Mouse (Mus musculus): ENCODE measurements around the gene Tbrg1.

Gene Tbrg1

GRCm38 (mm10) chr9:37656931-37657481 lies at the start of gene Tbrg1:
TSS of gene Tbrg1 (minus strand) at chr9:37657312.
- DNase-seq (ENCODE audit: low read depth, low spot score): peak; percentile 92

DNA sequence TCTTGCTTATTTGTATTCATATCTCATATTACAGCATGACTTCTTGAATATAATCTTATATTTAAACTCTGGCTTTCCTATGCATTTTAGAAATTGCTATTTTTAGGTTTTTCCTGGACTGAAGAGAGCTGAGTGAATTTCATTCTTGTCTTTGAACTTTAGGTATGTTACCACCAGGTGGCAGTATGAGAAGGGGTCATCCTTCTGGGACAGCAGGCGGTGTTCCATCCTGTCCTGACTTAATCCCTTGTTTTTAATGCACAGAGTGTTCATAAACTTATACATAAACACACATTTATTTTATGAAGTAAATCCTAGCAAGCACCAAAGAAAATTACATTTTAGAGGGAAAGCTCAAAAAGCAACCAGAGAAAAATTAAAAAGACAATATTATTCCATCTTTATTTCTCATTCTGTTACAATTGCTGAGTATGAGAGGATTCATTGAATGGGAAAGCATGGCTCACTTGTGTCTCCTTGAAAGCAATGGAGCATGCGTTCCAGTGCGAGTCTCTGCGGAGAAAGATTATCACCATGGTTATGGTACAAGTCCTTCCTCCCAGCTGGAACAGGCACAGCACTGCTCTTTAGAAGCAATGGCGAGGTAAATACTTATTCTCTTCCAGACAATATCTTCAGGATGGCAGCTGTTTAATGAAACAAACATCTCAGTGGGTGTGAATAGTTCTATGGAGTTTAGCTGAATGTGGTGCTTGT lies 33.0 kb upstream of the Tbrg1 start:
- DNase-seq (ENCODE audit: low read depth, low spot score): peak; percentile 51

- no peak for DNase-seq (ENCODE audit: low read depth, low spot score)
Observed at GRCm38 (mm10) chr9:37687941-37688303, 30.8 kb upstream of the Tbrg1 start.

GRCm38 (mm10) chr9:37687288-37687940 lies 30.3 kb upstream of the Tbrg1 start:
- no peak for DNase-seq (ENCODE audit: low read depth, low spot score)

GRCm38 (mm10) chr9:37681123-37681522 lies 24.0 kb upstream of the Tbrg1 start:
- DNase-seq (ENCODE audit: low read depth, low spot score): no peak

DNA sequence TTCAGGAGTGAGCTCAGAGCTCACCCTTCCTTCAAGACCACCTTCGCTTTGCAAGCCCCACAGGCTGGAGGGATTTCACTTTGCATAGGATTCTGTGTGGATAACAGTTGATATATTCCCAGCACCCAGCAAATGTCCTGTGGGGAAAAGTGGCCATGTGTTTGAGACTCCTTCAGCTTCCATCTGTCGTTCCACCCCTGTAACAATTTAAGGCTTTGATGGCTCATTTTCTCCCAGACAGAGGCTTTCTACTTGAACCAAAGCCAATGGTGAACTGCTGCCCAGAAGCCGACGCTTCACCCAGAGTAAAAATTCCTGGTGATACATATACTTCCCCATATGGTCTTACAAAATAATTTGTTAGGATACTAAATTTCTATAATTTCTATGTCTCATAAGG lies 18.2 kb upstream of the Tbrg1 start:
- no peak for DNase-seq (ENCODE audit: low read depth, low spot score)

- DNase-seq (ENCODE audit: low read depth, low spot score): no peak
Observed at GRCm38 (mm10) chr9:37670261-37670660, 13.1 kb upstream of the Tbrg1 start.

- DNase-seq (ENCODE audit: low read depth, low spot score): no peak
Observed at GRCm38 (mm10) chr9:37669678-37670077, 12.6 kb upstream of the Tbrg1 start.

- DNase-seq (ENCODE audit: low read depth, low spot score): no peak
Observed at GRCm38 (mm10) chr9:37669115-37669514, 12.0 kb upstream of the Tbrg1 start, which contains the start of gene Panx3. TSS of gene Panx3 (minus strand) at chr9:37669235.

DNA sequence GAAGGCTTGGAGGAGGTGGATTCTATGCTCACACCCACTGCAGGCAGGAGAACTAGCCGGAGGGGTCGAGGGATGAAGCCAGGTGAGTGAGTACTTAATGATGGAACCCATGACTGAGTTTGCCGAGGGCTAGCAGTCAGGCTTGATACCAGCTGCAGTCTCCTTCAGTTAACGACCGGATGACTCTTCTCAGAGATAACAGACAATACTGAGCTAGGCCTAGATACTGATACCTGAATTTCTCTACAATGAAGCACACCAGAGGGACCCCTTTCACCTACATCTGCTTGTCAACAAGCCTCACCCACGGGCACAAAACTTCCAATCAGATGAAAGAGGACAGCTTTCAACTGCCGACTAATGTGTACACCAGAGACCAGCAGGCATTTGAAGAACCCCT lies 8.9 kb upstream of the Tbrg1 start:
- DNase-seq (ENCODE audit: low read depth, low spot score): no peak

DNA sequence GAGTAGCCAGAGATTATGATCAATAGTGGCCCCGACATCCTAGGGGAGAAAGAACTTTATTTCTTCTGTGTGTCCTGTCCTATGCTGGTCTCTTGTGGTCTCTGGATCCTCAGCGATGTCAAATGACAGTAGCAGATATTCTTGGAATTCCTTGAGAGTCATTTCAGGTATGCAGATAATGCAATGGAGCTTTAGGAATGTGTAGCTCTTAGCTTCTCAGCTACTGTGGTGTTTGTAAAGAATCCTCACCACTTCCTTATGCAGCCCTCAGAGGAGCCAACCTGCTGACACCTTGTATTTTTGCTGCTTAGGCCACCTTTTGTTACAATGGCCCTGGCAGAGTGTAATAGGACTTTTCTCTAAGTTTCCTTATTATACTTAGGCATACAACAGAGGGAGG lies 7.5 kb upstream of the Tbrg1 start:
- DNase-seq (ENCODE audit: low read depth, low spot score): peak; percentile 2

- no peak for DNase-seq (ENCODE audit: low read depth, low spot score)
Observed at GRCm38 (mm10) chr9:37663210-37663609, 6.1 kb upstream of the Tbrg1 start.

DNA sequence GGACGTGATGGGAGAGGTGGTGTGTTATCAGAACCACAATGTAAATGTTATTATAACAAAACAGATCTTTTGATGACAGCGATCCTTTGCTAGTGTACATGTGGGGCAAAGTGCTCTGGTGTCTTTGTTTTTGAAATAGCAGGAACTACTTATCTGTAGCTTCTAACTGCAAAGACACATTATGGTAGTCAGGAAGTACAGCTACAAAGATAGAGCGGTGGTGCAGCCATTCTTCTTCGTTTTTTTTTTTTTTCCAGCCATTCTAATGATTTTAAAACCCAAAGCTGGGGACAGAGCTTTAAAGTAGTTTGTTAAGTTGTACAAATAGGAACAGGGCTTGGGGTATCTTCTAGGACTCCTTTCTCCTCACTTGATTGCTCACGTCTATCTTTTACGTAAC lies 2.3 kb upstream of the Tbrg1 start:
- DNase-seq (ENCODE audit: low read depth, low spot score): no peak

DNA sequence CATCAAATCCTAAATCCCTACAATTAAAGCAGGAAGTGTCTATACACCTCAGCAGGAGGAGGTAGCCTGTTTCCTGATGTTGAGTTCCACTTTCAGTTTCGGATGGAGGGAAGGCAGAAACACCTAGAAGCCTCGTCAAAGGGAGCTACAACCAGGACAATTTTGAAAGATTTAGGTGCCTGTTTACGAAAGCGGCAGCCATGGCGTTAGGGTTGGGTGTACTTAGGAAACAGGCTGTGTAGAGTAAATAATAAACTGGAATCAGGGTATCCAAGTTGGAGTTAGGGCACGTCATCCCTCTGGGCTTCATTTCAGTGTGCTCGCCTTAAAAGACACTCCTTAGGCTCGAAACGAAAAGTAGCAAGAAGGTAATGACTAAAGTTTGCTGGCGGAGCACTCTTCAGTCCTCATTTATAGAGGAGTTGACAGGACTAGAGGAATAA lies 652 bp downstream of the Tbrg1 start:
- DNase-seq (ENCODE audit: low read depth, low spot score): peak; percentile 8

DNA sequence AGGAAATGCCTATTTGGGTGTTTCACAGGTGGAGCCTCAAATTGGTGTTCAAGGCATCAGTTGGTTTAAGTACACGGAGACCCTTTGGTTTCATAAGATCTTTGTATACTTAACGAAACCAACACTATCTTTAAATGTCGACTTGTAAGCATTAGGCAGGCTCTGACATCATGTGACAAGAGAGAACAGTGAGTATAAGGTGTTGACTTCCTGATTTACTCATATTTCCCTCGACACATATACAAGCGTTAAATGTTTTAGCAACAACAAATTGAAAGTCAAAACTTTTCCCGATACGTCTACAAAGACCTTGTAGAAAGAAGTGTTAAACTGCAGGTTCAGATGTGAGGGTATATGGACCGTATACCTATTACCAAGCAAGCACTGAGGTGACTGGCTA lies 1.2 kb downstream of the Tbrg1 start:
- peak; percentile 1 for DNase-seq (ENCODE audit: low read depth, low spot score)

- DNase-seq (ENCODE audit: low read depth, low spot score): no peak
Observed at GRCm38 (mm10) chr9:37653836-37654235, 3.3 kb downstream of the Tbrg1 start.

GRCm38 (mm10) chr9:37650639-37651038 lies 6.5 kb downstream of the Tbrg1 start:
- DNase-seq (ENCODE audit: low read depth, low spot score): no peak

- DNase-seq (ENCODE audit: low read depth, low spot score): no peak
Observed at GRCm38 (mm10) chr9:37646246-37646645, 10.9 kb downstream of the Tbrg1 start.

- DNase-seq (ENCODE audit: low read depth, low spot score): no peak
Observed at GRCm38 (mm10) chr9:37638721-37639120, 18.4 kb downstream of the Tbrg1 start.

DNA sequence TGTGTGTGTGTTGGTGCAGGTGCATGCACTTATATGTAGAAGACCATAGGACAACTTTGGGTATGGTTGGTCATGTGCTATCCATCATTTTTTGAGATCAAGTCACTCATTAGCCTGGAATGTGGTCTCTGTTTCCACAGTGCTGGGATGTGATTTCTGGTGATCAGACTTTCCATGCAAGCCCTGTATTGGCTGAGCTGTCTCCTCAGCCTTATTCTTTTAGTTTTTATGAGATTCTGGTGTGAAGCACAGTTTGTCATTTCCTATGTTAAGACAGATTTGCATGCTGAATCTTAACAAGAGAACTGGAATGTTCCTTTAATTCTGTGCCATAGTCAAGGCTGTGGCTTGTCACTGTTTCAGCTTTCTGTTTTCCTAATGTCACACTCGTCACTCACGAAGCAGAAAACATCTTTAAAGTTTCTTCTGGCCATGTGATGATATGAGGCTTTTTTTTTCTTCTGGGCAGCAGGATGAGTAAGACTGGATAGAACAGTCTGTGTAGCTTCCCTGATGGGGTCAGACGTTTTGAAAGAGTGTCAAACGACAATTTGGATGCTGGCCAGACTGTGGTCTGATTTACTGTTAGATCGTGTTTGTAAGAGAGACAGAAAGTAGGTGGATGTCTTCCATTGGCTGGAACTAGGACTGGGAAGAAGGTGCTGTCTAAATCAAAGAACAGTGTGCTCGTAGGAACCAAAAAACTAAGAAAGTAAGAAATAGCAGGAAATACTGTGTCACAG lies 20.1 kb downstream of the Tbrg1 start:
- DNase-seq (ENCODE audit: low read depth, low spot score): no peak

GRCm38 (mm10) chr9:37636335-37636734 lies 20.8 kb downstream of the Tbrg1 start:
- peak; percentile 55 for DNase-seq (ENCODE audit: low read depth, low spot score)

- no peak for DNase-seq (ENCODE audit: low read depth, low spot score)
Observed at GRCm38 (mm10) chr9:37634269-37634668, 22.8 kb downstream of the Tbrg1 start.

Data from mesoderm, embryonic 11.5 days (tissue).